Mouse (Mus musculus): Measurements from ENCODE around the gene Nudt21.
A peak's percentile ranks its signal among the peaks of the same experiment; 100 is the strongest.
"Not testable (repeated sequence)": the region's sequence is repeated elsewhere in the genome, so short reads cannot be mapped to it uniquely, and the experiment has no call there.

Gene Nudt21

GRCm38 (mm10) chr8:94036944-94037524, at the start of gene Nudt21, which contains the start of gene Ogfod1:
Gene Nudt21 (minus strand): TSS chr8:94037031.
Gene Ogfod1 (plus strand): TSS chr8:94037198.
- peak; percentile 98 for DNase-seq (ENCODE audit: extremely low spot score, low read depth, low spot score)

GRCm38 (mm10) chr8:94076461-94077192, 39.8 kb upstream of the Nudt21 start:
- no peak for DNase-seq (ENCODE audit: extremely low spot score, low read depth, low spot score)

GRCm38 (mm10) chr8:94068793-94069192, 32.0 kb upstream of the Nudt21 start:
- DNase-seq (ENCODE audit: extremely low spot score, low read depth, low spot score): no peak

GRCm38 (mm10) chr8:94066121-94066863, 29.5 kb upstream of the Nudt21 start:
- no peak for DNase-seq (ENCODE audit: extremely low spot score, low read depth, low spot score)

- peak; percentile 26 for DNase-seq (ENCODE audit: extremely low spot score, low read depth, low spot score)
Measured at GRCm38 (mm10) chr8:94057157-94057854, 20.5 kb upstream of the Nudt21 start.

GRCm38 (mm10) chr8:94052696-94053095, 15.9 kb upstream of the Nudt21 start:
- DNase-seq (ENCODE audit: extremely low spot score, low read depth, low spot score): no peak

GRCm38 (mm10) chr8:94047845-94048244, 11.0 kb upstream of the Nudt21 start:
- no peak for DNase-seq (ENCODE audit: extremely low spot score, low read depth, low spot score)

GRCm38 (mm10) chr8:94037806-94038205, 975 bp upstream of the Nudt21 start:
- DNase-seq (ENCODE audit: extremely low spot score, low read depth, low spot score): no peak

- not testable (repeated sequence) for DNase-seq (ENCODE audit: extremely low spot score, low read depth, low spot score)
Measured at GRCm38 (mm10) chr8:94036541-94036940, 290 bp downstream of the Nudt21 start.

GRCm38 (mm10) chr8:94035200-94035599, 1.6 kb downstream of the Nudt21 start:
- DNase-seq (ENCODE audit: extremely low spot score, low read depth, low spot score): no peak

- DNase-seq (ENCODE audit: extremely low spot score, low read depth, low spot score): no peak
Measured at GRCm38 (mm10) chr8:94033601-94034000, 3.2 kb downstream of the Nudt21 start.

- DNase-seq (ENCODE audit: extremely low spot score, low read depth, low spot score): no peak
Measured at GRCm38 (mm10) chr8:94029701-94030100, 7.1 kb downstream of the Nudt21 start.

- no peak for DNase-seq (ENCODE audit: extremely low spot score, low read depth, low spot score)
Measured at GRCm38 (mm10) chr8:94023916-94024315, 12.9 kb downstream of the Nudt21 start.

- DNase-seq (ENCODE audit: extremely low spot score, low read depth, low spot score): no peak
Measured at GRCm38 (mm10) chr8:94013026-94013612, 23.7 kb downstream of the Nudt21 start.

- no peak for DNase-seq (ENCODE audit: extremely low spot score, low read depth, low spot score)
Measured at GRCm38 (mm10) chr8:94012013-94012951, 24.5 kb downstream of the Nudt21 start, which contains the start of gene Amfr. Gene Amfr (minus strand): TSS chr8:94012842.

GRCm38 (mm10) chr8:94011076-94012012, 25.5 kb downstream of the Nudt21 start:
- no peak for DNase-seq (ENCODE audit: extremely low spot score, low read depth, low spot score)

- DNase-seq (ENCODE audit: extremely low spot score, low read depth, low spot score): no peak
Measured at GRCm38 (mm10) chr8:94010101-94010705, 26.6 kb downstream of the Nudt21 start.

GRCm38 (mm10) chr8:94009243-94009845, 27.5 kb downstream of the Nudt21 start:
- DNase-seq (ENCODE audit: extremely low spot score, low read depth, low spot score): no peak
